In the genomic region with DNA sequence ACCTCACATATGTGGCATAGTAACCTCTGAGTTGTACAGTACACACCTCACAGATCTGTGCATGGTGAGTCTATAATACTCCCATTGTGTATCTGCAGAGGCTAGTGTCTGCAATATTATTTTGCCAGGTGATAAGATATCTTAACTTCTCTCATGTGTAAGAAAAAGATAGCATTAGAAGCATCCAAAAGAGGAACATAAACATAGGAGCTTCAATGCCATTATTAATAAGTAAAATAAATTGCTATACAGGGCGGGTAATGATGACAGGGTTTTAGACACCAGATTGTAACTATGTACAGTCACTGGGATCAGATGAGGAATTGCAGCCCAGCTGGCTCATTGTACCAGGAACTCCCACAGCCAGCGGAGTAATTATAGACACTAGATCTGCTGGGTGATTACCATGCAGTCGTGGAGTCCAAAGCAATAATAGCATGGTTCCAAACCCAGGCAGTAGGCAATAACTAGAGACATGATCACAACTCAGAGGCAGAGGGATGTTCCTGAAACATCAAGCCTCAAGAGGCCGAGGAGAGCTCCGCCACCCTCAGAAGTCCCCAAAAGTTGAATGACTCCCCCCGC, we compare ENCODE assay signal across 15 mouse cellular contexts. TPM values are rescaled to one million over a fixed set of nuclear protein-coding genes. Genes with fewer than 3 reads are reported as not detected.
DNase-seq lines count a peak whose midpoint lies in the region; ATAC-seq lines count a peak whose summit lies in the region.
"Had no signal": no experiment of that assay in that cellular context is flagged by ENCODE, and none has a peak within 500 bp of the region (broad histone marks: within the 10 kb centered on the region; RNA-seq: fewer than 3 reads in every experiment).

No protein-coding gene starts in this region.

- H3K36me3 ChIP-seq in liver, embryonic 11.5 days (ENCODE audit: control insufficient read depth, insufficient read depth, low read length), result no peaks in the 10 kb centered on the region
- H3K36me3 ChIP-seq in liver, embryonic 12.5 days, result no peaks in the 10 kb centered on the region
- H3K36me3 ChIP-seq: heart, embryonic 15.5 days; neural tube, embryonic 12.5 days had no signal

- peaks cover 9% of the 10 kb centered on the region for H3K4me1 ChIP-seq in liver, embryonic 11.5 days (replicated peaks; ENCODE audit: control insufficient read depth, insufficient read depth, low read length)
- peaks cover 36% of the 10 kb centered on the region for H3K4me1 ChIP-seq in liver, embryonic 12.5 days
- H3K4me1 ChIP-seq: neural tube, embryonic 12.5 days had no signal

- H3K4me3 ChIP-seq in liver, embryonic 11.5 days (ENCODE audit: low read depth, low read length), result no peak overlapping the region
- no peak overlapping the region for H3K4me3 ChIP-seq in liver, embryonic 12.5 days
- H3K4me3 ChIP-seq: heart, embryonic 15.5 days; neural tube, embryonic 12.5 days had no signal

- no peak overlapping the region for H3K9ac ChIP-seq in liver, embryonic 11.5 days (ENCODE audit: low read depth, low read length)
- H3K9ac ChIP-seq in liver, embryonic 12.5 days, result no peak overlapping the region
- H3K9ac ChIP-seq: heart, embryonic 15.5 days; lung, embryonic 14.5 days; neural tube, embryonic 12.5 days had no signal

- H3K27ac ChIP-seq in liver, embryonic 11.5 days (ENCODE audit: low read depth, low read length), result no peak overlapping the region
- no peak overlapping the region for H3K27ac ChIP-seq in liver, embryonic 12.5 days
- H3K27ac ChIP-seq: heart, embryonic 15.5 days; neural tube, embryonic 12.5 days had no signal

- no peaks in the 10 kb centered on the region for H3K27me3 ChIP-seq in liver, embryonic 11.5 days (replicated peaks; ENCODE audit: control insufficient read depth, insufficient read depth, low read length)
- H3K27me3 ChIP-seq in liver, embryonic 12.5 days (replicated peaks), result no peaks in the 10 kb centered on the region
- H3K27me3 ChIP-seq: CH12.LX; heart, embryonic 15.5 days; neural tube, embryonic 12.5 days had no signal

- no peak overlapping the region for H3K4me2 ChIP-seq in liver, embryonic 11.5 days
- no peak overlapping the region for H3K4me2 ChIP-seq in liver, embryonic 12.5 days
- H3K4me2 ChIP-seq: heart, embryonic 15.5 days; lung, embryonic 14.5 days; neural tube, embryonic 12.5 days had no signal

- H3K9me3 ChIP-seq in liver, embryonic 11.5 days (ENCODE audit: control insufficient read depth, low read length), result no peaks in the 10 kb centered on the region
- H3K9me3 ChIP-seq in liver, embryonic 12.5 days (replicated peaks), result no peaks in the 10 kb centered on the region
- H3K9me3 ChIP-seq: heart, embryonic 15.5 days; neural tube, embryonic 12.5 days had no signal

- no peak; the same call in 1 of the 2 replicates for ATAC-seq in liver, embryonic 11.5 days (replicated peaks; ENCODE audit: low FRiP score)
- no peak for ATAC-seq in liver, embryonic 12.5 days
- ATAC-seq: hindbrain, embryonic 16.5 days; midbrain, embryonic 16.5 days had no signal

- 71% methylated on average over 6 of the region's 6 CpGs for WGBS in liver, embryonic 11.5 days
- 64% methylated on average over 6 of the region's 6 CpGs for WGBS in liver, embryonic 12.5 days (ENCODE audit: insufficient replicate concordance)

- DNase-seq in liver, embryonic 11.5 days (ENCODE audit: low spot score), result peak; percentile 5
- peak; percentile 71 to 74 for DNase-seq in frontal cortex, adult 2 months (ENCODE audit: extremely low spot score in 1 of 2, low spot score in 1 of 2)
- peak; percentile 53 to 56 for DNase-seq in layer of hippocampus, postnatal 36 days
- DNase-seq in right cerebral cortex, postnatal 10 days (ENCODE audit: low spot score in 2 of 2), result peak; percentile 53 to 77
- no peak for DNase-seq in lung, adult 18-20 months
- no peak for DNase-seq in neural tube, embryonic 10.5 days (ENCODE audit: extremely low spot score, low spot score)
- DNase-seq: cerebellum, adult 8-10 months; kidney, adult 9 months; lung, embryonic 14.5 days had no signal

RNA-seq across cellular contexts. Expression of gene Lair1, which starts 25.0 kb away (rescaled TPM):
- 1.2 and 1.7 TPM in 2 replicates for polyA plus RNA-seq in liver, embryonic 11.5 days (2014; fragmentation: Nextera tagmentation; extraction: Ambion mirVana)
- 0.81 and 1.0 TPM in 2 replicates for polyA plus RNA-seq in liver, embryonic 12.5 days (2016; fragmentation: Nextera tagmentation; extraction: Ambion mirVana)
- polyA plus RNA-seq in frontal cortex, adult 2 months (2012; rRNA removed), result 7.4 and 10.1 TPM in 2 replicates
- 1 to 10 TPM; 3.8 to 7.5 TPM for total RNA-seq in layer of hippocampus, postnatal 36 days (2021)

RNA-seq across cellular contexts. Expression of gene Ttyh1, which starts 31.2 kb away (rescaled TPM):
- 0.58 and 0.85 TPM in 2 replicates for polyA plus RNA-seq in liver, embryonic 11.5 days (2014; fragmentation: Nextera tagmentation; extraction: Ambion mirVana)
- polyA plus RNA-seq in liver, embryonic 12.5 days (2016; fragmentation: Nextera tagmentation; extraction: Ambion mirVana), result 0.48 and 0.77 TPM in 2 replicates
- 712 and 743 TPM in 2 replicates for polyA plus RNA-seq in frontal cortex, adult 2 months (2012; rRNA removed)
- total RNA-seq in layer of hippocampus, postnatal 36 days (2021), result 100 to 1,000 TPM; 554 to 570 TPM

RNA-seq across cellular contexts. Expression of gene Leng8, which starts 48.9 kb away (rescaled TPM):
- polyA plus RNA-seq in liver, embryonic 11.5 days (2014; fragmentation: Nextera tagmentation; extraction: Ambion mirVana), result 43.6 and 48.1 TPM in 2 replicates
- polyA plus RNA-seq in liver, embryonic 12.5 days (2016; fragmentation: Nextera tagmentation; extraction: Ambion mirVana), result 39.3 and 44.5 TPM in 2 replicates
- polyA plus RNA-seq in frontal cortex, adult 2 months (2012; rRNA removed), result 641 and 654 TPM in 2 replicates
- total RNA-seq in layer of hippocampus, postnatal 36 days (2021), result 100 to 1,000 TPM; 154 to 191 TPM

Comparison
In these comparisons a context has a peak if more than half of its experiments do, and no peak if none do; other contexts are left out.
1. DNase-seq: peak in liver, embryonic 11.5 days (single experiment), frontal cortex, adult 2 months (2 of 2), layer of hippocampus, postnatal 36 days (2 of 2) and right cerebral cortex, postnatal 10 days (2 of 2); none in lung, adult 18-20 months (0 of 2) and neural tube, embryonic 10.5 days (single experiment).
2. RNA of gene Ttyh1, which starts 31.2 kb away (polyA plus RNA-seq): 712 to 743 TPM in frontal cortex, adult 2 months; 0.58 to 0.85 TPM in liver, embryonic 11.5 days and 0.48 to 0.77 TPM in liver, embryonic 12.5 days; every median in the first group is over 100 times any median in the second.
3. RNA of gene Leng8, which starts 48.9 kb away (polyA plus RNA-seq): 641 to 654 TPM in frontal cortex, adult 2 months; 43.6 to 48.1 TPM in liver, embryonic 11.5 days and 39.3 to 44.5 TPM in liver, embryonic 12.5 days; every median in the first group is over 10 times any median in the second.